Mouse (Mus musculus) liver, adult 2 months (tissue): Measurements from ENCODE around the gene Chit1.

Experiments used
- CTCF ChIP-seq: fragments of 200-500 bp; IDR thresholded peaks from 2 replicates; pipeline ENCODE4 v1.5.1; 2011; ENCODE audit warnings: low read depth, low read length, control low read depth
- POLR2A ChIP-seq: fragments of 200-500 bp; IDR thresholded peaks from 2 replicates; pipeline ENCODE4 v1.6.1; 2011; ENCODE audit warnings: low read length, control low read depth; ENCODE audit not compliant: insufficient read depth; ENCODE audit errors: extremely low read depth

DNA sequence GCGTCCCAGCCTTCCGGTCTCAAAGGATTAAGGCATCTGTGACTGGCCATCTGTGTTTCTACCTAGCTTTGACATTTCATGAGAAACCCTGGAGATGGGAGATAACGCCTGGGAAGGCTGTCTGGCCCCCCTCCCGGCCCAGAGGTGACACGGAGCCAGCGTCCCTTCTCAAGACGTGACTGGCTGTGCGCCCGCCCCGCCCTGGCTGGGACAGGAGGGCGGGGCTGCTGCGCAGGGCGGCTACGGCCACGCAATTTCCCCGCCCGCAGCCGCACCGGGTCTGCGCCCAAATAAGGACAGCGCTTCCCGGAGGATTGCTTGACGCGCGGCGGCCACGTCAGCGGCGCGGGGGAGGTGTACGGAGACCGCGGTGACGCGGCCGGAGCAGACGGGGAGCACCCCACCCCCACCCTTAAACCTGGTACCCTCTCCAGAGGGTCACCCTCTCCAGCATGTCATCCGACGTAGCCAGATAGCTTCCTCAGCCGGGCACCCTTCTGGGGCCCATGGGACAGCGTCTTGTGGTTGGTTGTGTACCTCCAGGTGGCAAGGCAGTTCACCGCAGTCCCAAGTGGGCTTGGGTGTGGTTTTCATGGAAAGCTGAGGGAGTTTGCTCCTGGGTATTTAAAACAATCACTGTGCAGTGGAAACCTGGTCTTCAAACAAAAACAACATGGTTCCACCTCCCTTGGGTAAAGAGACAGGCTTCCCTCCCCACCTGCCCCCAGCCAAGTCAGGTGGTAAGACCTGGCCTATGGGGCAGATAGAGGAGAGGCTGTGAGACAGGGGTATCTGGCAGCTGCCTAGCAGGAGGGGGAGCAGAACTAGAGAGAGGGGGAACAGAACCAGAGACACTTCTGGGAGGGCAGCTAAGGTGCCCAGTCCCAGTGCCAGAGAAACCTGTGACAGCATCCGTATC, 17.9 kb upstream of the Chit1 start:
- TF ChIP-seq CTCF, result no peak
- TF ChIP-seq POLR2A, result 0 out of 2 replicates have a peak, but pooled peaks have one; percentile 34
